8 mouse cellular contexts compared by ENCODE assay signal in genomic region chr10:93291352-93291751, GRCm38 (mm10). TPM values are rescaled to one million over a fixed set of nuclear protein-coding genes. Genes with fewer than 3 reads are reported as not detected.
DNase-seq lines count a peak whose midpoint lies in the region; ATAC-seq and TF ChIP-seq lines count a peak whose summit lies in the region.

No protein-coding gene starts in this region.

- TF ChIP-seq CTCF in intestine, postnatal 0 days (IDR thresholded peaks at IDR 0.05; ENCODE audit: low read depth) = peak; percentile 89

- no peak overlapping the region for H3K4me3 ChIP-seq in forebrain, embryonic 15.5 days
- no peak overlapping the region for H3K4me3 ChIP-seq in intestine, postnatal 0 days (ENCODE audit: low read depth, low read length)

- no peak overlapping the region for H3K4me2 ChIP-seq in forebrain, embryonic 15.5 days (replicated peaks)
- no peak overlapping the region for H3K4me2 ChIP-seq in intestine, postnatal 0 days (replicated peaks; ENCODE audit: low read depth)

- H3K36me3 ChIP-seq in forebrain, embryonic 15.5 days = no peaks in the 10 kb centered on the region
- H3K36me3 ChIP-seq in intestine, postnatal 0 days (ENCODE audit: control insufficient read depth, insufficient read depth) = no peaks in the 10 kb centered on the region

- no peaks in the 10 kb centered on the region for H3K27me3 ChIP-seq in forebrain, embryonic 15.5 days
- no peaks in the 10 kb centered on the region for H3K27me3 ChIP-seq in intestine, postnatal 0 days (replicated peaks; ENCODE audit: control insufficient read depth, insufficient read depth, low read length)

- ATAC-seq in forebrain, embryonic 15.5 days (replicated peaks) = 0 out of 2 replicates have a peak, but pooled peaks have one; percentile 11
- peak; percentile 69 for ATAC-seq in intestine, postnatal 0 days

- WGBS in forebrain, embryonic 15.5 days = 30% methylated on average over 7 of the region's 7 CpGs
- 27% methylated on average over 7 of the region's 7 CpGs for WGBS in intestine, postnatal 0 days

- no peaks in the 10 kb centered on the region for H3K9me3 ChIP-seq in forebrain, embryonic 15.5 days
- no peaks in the 10 kb centered on the region for H3K9me3 ChIP-seq in intestine, postnatal 0 days (ENCODE audit: control insufficient read depth)

- no peak overlapping the region for H3K27ac ChIP-seq in forebrain, embryonic 15.5 days (replicated peaks)
- H3K27ac ChIP-seq in intestine, postnatal 0 days (ENCODE audit: low read depth, low read length) = no peak overlapping the region

- DNase-seq in thymus, postnatal 4 days = peak; percentile 49
- no peak for DNase-seq in thymus, postnatal 36 days
- peak; percentile 15 for DNase-seq in c-Kit-negative CD71-positive TER-119-positive erythroid progenitor cells, embryonic 14.5 days (ENCODE audit: low read depth, low spot score)
- peak; percentile 74 for DNase-seq in lung, postnatal 14 days
- peak; percentile 80 for DNase-seq in testis, postnatal 10 days (ENCODE audit: low spot score)
- no peak for DNase-seq in layer of hippocampus, adult 8-10 months (ENCODE audit: low spot score in 2 of 2)

- peaks cover 34% of the 10 kb centered on the region for H3K4me1 ChIP-seq in forebrain, embryonic 15.5 days
- H3K4me1 ChIP-seq in intestine, postnatal 0 days (replicated peaks; ENCODE audit: control insufficient read depth, insufficient read depth, low read length) = no peaks in the 10 kb centered on the region

- no peak overlapping the region for H3K9ac ChIP-seq in forebrain, embryonic 15.5 days (replicated peaks)
- H3K9ac ChIP-seq in intestine, postnatal 0 days (ENCODE audit: low read depth, low read length) = no peak overlapping the region

RNA-seq across cellular contexts. Expression of gene Elk3, which starts 19.6 kb away (rescaled TPM):
- 6.2 and 7.9 TPM in 2 replicates for polyA plus RNA-seq in forebrain, embryonic 15.5 days (2015; fragmentation: Nextera tagmentation; extraction: Ambion mirVana)
- polyA plus RNA-seq in intestine, postnatal 0 days (2015; fragmentation: Nextera tagmentation; extraction: Ambion mirVana) = 14.2 and 16.4 TPM in 2 replicates
- 10 to 100 TPM in 2 of 4 experiments, 1 to 10 TPM in 2; 7.5 to 18.4 (median 12.0) TPM for total RNA-seq in layer of hippocampus, adult 8-10 months (2022)

Comparison
In these comparisons a context has a peak if more than half of its experiments do, and no peak if none do; other contexts are left out.
1. DNase-seq: peak in thymus, postnatal 4 days (single experiment), c-Kit-negative CD71-positive TER-119-positive erythroid progenitor cells, embryonic 14.5 days (single experiment), lung, postnatal 14 days (single experiment) and testis, postnatal 10 days (single experiment); none in thymus, postnatal 36 days (0 of 2) and layer of hippocampus, adult 8-10 months (0 of 2).